Mouse (Mus musculus): ENCODE measurements around the gene Dner. TPM values are rescaled to one million over a fixed set of nuclear protein-coding genes. Genes with fewer than 3 reads are reported as not detected.

Dner gene
- polyA plus RNA-seq, 1 experiment from 2014 or later, result 156 TPM

DNA sequence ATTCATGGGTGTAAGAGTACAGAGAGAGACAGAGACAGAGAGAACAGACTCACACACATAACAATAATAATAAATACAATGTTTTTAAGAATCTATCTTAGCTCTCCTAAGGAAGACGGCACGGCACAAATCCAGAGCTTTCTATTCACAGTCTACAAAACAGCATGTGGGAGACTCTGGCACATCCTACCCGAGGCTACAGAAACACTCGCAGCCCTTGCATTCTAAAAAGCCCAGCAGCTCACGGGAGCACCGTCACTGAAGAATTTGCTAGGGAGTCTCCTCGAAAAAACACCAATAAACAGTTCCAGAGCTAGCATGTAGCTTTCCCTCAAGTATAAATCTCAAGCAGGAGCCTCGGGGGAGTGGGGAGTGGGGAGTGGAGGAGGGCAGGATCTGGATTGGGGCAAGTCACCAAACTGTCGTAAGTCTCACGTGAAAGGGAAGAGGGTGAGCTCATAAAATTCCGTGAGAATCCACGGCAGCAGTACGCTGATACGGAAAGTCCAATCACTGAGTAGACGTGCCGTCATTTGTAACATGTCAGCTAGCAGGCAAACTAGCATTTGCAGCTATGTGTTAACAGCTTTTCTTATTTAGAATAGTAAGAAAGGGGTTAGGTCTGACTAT, 76.8 kb downstream of the Dner start:
- H3K36me3 ChIP-seq, result no peaks in the 10 kb centered on the region
- H3K4me1 ChIP-seq (replicated peaks), result peaks cover 75% of the 10 kb centered on the region
- 0 out of 2 replicates have a peak, but pooled peaks cover 3% of the 10 kb centered on the region for H3K27me3 ChIP-seq
- peak overlapping the region; percentile 44 for H3K27ac ChIP-seq
- no peak overlapping the region for H3K9ac ChIP-seq (replicated peaks)
- H3K9me3 ChIP-seq, result no peaks in the 10 kb centered on the region
- ATAC-seq, result no peak
- 47% methylated on average over 16 of the region's 16 CpGs for WGBS
- H3K4me3 ChIP-seq (replicated peaks), result no peak overlapping the region
- H3K4me2 ChIP-seq (replicated peaks), result no peak overlapping the region

DNA sequence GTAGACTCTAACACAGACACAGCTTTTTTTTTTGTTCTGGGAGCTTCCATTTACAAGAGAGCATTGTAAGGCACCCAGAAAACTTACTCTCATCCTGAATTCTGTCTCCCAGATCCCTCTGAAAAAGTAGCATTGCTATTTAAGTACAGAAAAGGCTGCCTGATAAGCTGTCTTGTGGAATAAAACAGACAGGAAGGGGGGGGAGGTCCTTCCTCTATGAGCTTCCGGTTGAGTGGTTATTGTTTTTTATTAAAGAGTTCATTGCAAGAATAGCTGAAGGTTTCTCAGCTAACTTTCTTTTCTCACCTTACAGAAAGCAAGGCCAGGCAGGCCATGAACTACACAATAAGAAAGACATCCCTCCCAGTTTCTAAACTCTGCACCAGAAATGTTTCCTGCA, 77.9 kb downstream of the Dner start:
- Histone ChIP-seq H3K27me3 (0 out of 2 replicates have a peak, but pooled peaks cover 3% of the 10 kb centered on the region), H3K36me3 (no peaks in the 10 kb centered on the region), H3K4me3 (replicated peaks) (no peak overlapping the region), H3K9ac (replicated peaks) (no peak overlapping the region), H3K4me2 (replicated peaks) (no peak overlapping the region), H3K27ac (no peak overlapping the region), H3K4me1 (replicated peaks) (peaks cover 75% of the 10 kb centered on the region), H3K9me3 (no peaks in the 10 kb centered on the region)
- 69% methylated on average over 1 of the region's 1 CpGs for WGBS
- ATAC-seq, result no peak

DNA sequence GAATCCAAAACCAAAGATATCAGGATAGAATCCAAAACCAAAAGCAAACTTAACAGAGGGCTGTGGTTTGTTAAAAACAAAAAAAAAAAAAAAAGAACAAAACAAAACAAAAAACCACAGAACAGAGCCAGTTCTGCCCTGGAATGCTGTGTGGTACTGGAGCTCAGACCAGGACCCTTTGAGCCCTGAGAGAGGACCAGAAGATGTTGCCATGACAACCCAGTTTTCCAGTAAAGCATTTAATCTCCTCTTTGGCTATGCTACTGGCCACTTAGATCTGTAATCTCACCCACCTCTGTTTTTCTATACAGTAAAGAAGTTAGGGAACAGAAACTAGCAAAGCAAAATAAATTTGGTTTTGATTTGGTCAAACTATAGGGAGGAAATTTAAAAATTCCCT, 79.9 kb downstream of the Dner start:
- Histone ChIP-seq H3K4me3 (replicated peaks) (no peak overlapping the region), H3K4me2 (replicated peaks) (no peak overlapping the region), H3K9me3 (no peaks in the 10 kb centered on the region), H3K36me3 (no peaks in the 10 kb centered on the region), H3K4me1 (replicated peaks) (peaks cover 71% of the 10 kb centered on the region), H3K9ac (replicated peaks) (no peak overlapping the region), H3K27me3 (0 out of 2 replicates have a peak, but pooled peaks cover 3% of the 10 kb centered on the region), H3K27ac (no peak overlapping the region)
- no peak for ATAC-seq

DNA sequence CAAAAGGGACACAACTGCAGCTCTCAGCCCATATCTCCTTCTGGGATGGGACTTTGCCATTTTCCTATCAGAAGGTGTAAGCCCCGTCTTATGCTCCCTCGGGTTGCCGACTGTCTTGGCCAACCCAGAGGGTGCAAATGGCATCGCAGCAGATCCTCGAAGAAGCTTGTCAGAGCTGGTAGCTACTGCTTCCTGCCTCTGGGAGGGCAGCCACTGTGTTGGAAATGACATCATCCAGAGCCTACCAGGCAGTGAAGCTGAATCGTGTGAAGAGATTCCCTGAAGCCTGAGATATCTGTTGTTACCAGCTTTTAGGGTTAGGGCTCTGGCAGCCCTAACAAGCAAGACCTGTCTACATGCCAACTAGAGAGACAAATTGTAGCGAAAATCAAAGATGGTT, 81.4 kb downstream of the Dner start:
- H3K27ac ChIP-seq, result no peak overlapping the region
- no peak for ATAC-seq
- WGBS, result 86% methylated on average over 7 of the region's 7 CpGs
- H3K36me3 ChIP-seq, result no peaks in the 10 kb centered on the region
- no peak overlapping the region for H3K4me3 ChIP-seq (replicated peaks)
- no peak overlapping the region for H3K9ac ChIP-seq (replicated peaks)
- H3K27me3 ChIP-seq, result 0 out of 2 replicates have a peak, but pooled peaks cover 3% of the 10 kb centered on the region
- H3K4me2 ChIP-seq (replicated peaks), result no peak overlapping the region
- peaks cover 68% of the 10 kb centered on the region for H3K4me1 ChIP-seq (replicated peaks)
- no peaks in the 10 kb centered on the region for H3K9me3 ChIP-seq

DNA sequence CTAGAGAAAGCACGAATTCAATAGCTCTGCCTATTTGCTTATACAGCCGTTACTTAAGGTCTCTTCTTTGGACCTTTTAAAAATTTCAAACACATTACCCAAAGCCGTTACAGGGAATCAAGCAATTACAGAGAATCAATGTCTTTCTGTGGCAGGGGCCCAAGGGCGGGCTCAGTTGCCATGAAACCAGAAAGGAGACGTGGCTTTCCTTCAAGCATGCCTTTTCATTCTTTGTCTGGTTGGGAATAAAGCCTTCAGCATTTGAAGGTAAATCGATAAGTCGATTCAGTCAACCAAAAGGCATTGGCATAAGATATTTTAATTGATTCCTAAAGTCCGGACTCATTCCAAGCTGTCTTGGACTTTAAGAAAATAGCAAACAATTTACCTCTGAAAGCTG, 82.9 kb downstream of the Dner start:
- no peaks in the 10 kb centered on the region for H3K36me3 ChIP-seq
- 5% methylated on average over 8 of the region's 8 CpGs for WGBS
- H3K27me3 ChIP-seq, result 0 out of 2 replicates have a peak, but pooled peaks cover 3% of the 10 kb centered on the region
- H3K9me3 ChIP-seq, result no peaks in the 10 kb centered on the region
- H3K27ac ChIP-seq, result peak overlapping the region; percentile 27
- H3K4me2 ChIP-seq (replicated peaks), result no peak overlapping the region
- peak; percentile 38 for ATAC-seq
- H3K4me1 ChIP-seq (replicated peaks), result peaks cover 57% of the 10 kb centered on the region
- H3K4me3 ChIP-seq (replicated peaks), result no peak overlapping the region
- no peak overlapping the region for H3K9ac ChIP-seq (replicated peaks)

DNA sequence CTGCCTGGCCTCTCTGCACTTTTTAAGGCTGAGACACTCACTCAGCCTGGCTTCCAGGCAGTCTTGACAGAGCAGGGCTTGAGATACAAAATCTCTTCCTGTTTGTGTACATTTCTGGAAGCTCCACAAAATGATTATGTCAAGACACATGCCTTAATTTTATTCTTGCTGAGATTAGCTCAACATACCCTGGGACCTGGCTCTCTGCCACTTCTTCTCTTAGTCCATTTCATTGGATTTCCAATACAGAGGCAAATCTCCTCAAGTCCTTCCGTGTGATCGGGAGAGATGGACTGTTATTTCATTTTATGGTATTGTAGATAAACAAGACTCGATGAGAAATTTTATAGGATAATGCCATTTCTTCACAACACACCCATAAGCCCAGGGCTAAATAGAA, 84.7 kb downstream of the Dner start:
- H3K4me3 ChIP-seq (replicated peaks), result no peak overlapping the region
- H3K4me1 ChIP-seq (replicated peaks), result peaks cover 43% of the 10 kb centered on the region
- H3K27ac ChIP-seq, result peak overlapping the region; percentile 69; the same call in 1 of the 2 replicates
- no peak overlapping the region for H3K9ac ChIP-seq (replicated peaks)
- WGBS, result 67% methylated on average over 3 of the region's 3 CpGs
- 0 out of 2 replicates have a peak, but pooled peaks cover 3% of the 10 kb centered on the region for H3K27me3 ChIP-seq
- no peaks in the 10 kb centered on the region for H3K36me3 ChIP-seq
- H3K4me2 ChIP-seq (replicated peaks), result no peak overlapping the region
- no peak for ATAC-seq
- H3K9me3 ChIP-seq, result no peaks in the 10 kb centered on the region

DNA sequence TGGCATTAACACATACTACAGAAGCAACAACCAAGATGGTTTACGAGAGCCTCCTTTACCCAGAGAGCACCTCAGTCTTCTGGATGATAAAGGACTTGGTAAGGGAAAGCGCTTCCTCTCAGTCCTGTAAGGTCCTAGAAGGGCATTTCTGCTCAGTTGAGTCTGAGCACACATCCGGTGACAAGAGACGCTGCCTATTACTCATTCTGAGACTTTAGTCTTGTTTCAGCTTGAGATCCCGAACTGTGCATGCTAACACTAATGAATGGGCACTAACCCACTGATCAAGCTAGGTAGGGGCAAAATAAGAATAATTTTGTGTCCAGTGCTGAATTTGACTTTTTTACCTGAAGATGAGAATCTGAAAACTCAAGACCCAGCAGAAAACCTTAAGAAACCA, 97.0 kb downstream of the Dner start:
- no peaks in the 10 kb centered on the region for H3K9me3 ChIP-seq
- no peak overlapping the region for H3K4me3 ChIP-seq (replicated peaks)
- no peak overlapping the region for H3K4me2 ChIP-seq (replicated peaks)
- 0 out of 2 replicates have a peak, but pooled peaks cover 9% of the 10 kb centered on the region for H3K4me1 ChIP-seq (replicated peaks)
- H3K27ac ChIP-seq, result peak overlapping the region; percentile 56
- 91% methylated on average over 5 of the region's 5 CpGs for WGBS
- H3K36me3 ChIP-seq, result no peaks in the 10 kb centered on the region
- ATAC-seq, result no peak
- H3K9ac ChIP-seq (replicated peaks), result no peak overlapping the region
- no peaks in the 10 kb centered on the region for H3K27me3 ChIP-seq

DNA sequence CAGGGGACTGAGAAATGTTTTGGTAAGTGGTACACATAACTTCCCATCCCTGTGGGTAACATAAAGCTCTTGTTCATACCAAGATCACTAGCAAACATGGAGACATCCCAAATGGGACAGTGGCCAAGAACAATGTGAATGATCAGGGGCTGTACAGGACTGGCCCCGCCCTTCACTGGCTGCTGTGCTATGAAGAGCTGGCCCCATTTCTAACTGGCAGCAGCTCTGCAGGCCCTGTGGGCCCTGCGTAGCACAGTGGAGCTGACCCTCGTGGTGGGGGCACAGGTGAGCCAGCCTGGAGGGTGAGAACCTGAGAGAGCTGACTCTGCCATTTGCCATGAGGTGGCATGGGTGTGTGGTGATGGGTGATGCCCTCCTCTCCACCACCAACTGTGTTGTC, 100.0 kb downstream of the Dner start:
- H3K4me2 ChIP-seq (replicated peaks), result no peak overlapping the region
- H3K9me3 ChIP-seq, result no peaks in the 10 kb centered on the region
- no peak overlapping the region for H3K4me3 ChIP-seq (replicated peaks)
- WGBS, result 83% methylated on average over 3 of the region's 3 CpGs
- H3K27me3 ChIP-seq, result no peaks in the 10 kb centered on the region
- no peak overlapping the region for H3K9ac ChIP-seq (replicated peaks)
- no peak overlapping the region for H3K27ac ChIP-seq
- ATAC-seq, result peak; percentile 31; the same call in 1 of the 2 replicates
- no peaks in the 10 kb centered on the region for H3K36me3 ChIP-seq
- H3K4me1 ChIP-seq (replicated peaks), result peaks cover 16% of the 10 kb centered on the region

DNA sequence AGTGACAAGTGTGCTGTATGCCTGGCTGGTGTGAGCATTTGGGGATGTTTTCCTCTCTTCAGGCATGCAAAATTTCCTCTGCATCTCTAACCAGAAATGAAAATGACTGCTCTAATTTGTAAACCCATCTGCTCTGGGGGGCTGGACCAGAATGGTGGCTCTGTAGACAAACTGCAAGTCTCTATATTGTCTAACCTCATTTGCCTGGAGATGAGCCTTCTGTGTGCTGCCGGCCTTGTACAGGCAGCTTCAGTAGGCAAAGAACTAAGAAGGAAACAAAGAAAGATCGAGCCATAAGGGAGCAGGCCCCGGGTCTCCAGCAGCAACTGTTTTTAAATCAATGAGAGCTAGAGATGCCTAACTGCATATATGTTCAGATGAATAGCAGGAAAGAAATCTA, 103.6 kb downstream of the Dner start:
- peak overlapping the region; percentile 72 for H3K27ac ChIP-seq
- H3K36me3 ChIP-seq, result no peaks in the 10 kb centered on the region
- no peaks in the 10 kb centered on the region for H3K27me3 ChIP-seq
- H3K4me2 ChIP-seq (replicated peaks), result no peak overlapping the region
- no peak overlapping the region for H3K9ac ChIP-seq (replicated peaks)
- H3K4me3 ChIP-seq (replicated peaks), result no peak overlapping the region
- WGBS, result 48% methylated on average over 3 of the region's 3 CpGs
- no peaks in the 10 kb centered on the region for H3K9me3 ChIP-seq
- ATAC-seq, result no peak
- H3K4me1 ChIP-seq (replicated peaks), result peaks cover 46% of the 10 kb centered on the region

DNA sequence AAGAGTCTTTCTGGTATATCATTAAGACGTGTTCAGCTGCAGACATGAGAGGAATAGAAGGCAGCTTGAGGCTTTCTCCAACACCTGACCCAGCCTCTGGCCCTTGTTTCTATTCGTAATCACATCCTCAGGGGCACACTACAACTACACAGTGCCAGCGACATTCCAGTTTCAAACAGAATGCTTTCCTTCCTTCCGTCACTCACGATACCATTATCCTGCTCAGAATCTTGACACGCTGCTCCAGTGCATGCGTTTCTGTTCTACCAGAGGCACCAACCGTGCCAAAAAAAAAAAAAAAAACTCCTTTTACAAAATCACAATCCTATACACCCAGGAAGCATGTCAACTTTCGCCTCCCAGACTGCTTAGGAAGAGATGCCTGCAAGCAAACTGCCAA, 105.5 kb downstream of the Dner start:
- ATAC-seq, result peak; percentile 10; the same call in 1 of the 2 replicates
- no peak overlapping the region for H3K4me3 ChIP-seq (replicated peaks)
- H3K4me2 ChIP-seq (replicated peaks), result no peak overlapping the region
- no peaks in the 10 kb centered on the region for H3K36me3 ChIP-seq
- no peak overlapping the region for H3K9ac ChIP-seq (replicated peaks)
- peaks cover 57% of the 10 kb centered on the region for H3K4me1 ChIP-seq (replicated peaks)
- H3K9me3 ChIP-seq, result no peaks in the 10 kb centered on the region
- 48% methylated on average over 9 of the region's 9 CpGs for WGBS
- H3K27me3 ChIP-seq, result no peaks in the 10 kb centered on the region
- no peak overlapping the region for H3K27ac ChIP-seq

DNA sequence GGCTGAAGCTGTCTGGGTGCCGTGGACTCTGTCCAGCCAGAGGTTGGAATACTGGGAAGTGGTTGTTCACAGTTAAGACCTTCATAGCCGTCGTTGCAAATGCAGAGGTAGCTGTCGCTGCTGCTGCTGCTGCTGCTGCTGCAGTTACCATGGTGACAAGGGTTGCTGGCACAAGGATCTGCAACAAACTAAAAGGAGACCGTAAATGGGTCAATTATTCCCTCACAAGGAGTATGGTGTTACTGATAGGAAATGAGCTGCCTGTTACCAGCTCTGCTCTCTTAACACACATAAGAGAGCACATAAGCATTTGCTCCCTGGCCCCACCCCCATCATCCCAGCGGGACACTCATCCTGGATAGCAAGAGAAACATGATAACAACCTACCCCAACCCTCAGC, 110.6 kb downstream of the Dner start:
- 3% methylated on average over 6 of the region's 6 CpGs for WGBS
- Histone ChIP-seq H3K9me3 (no peaks in the 10 kb centered on the region), H3K27ac (peak overlapping the region; percentile 79), H3K9ac (replicated peaks) (0 out of 2 replicates have a peak overlapping the region, but pooled peaks have one; percentile 32), H3K4me1 (replicated peaks) (peaks cover 55% of the 10 kb centered on the region), H3K27me3 (no peaks in the 10 kb centered on the region), H3K36me3 (peaks cover 5% of the 10 kb centered on the region; the same call in 1 of the 2 replicates), H3K4me2 (replicated peaks) (peak overlapping the region; percentile 36; the same call in 1 of the 2 replicates), H3K4me3 (replicated peaks) (0 out of 2 replicates have a peak overlapping the region, but pooled peaks have one; percentile 8)
- peak; percentile 85 for ATAC-seq

DNA sequence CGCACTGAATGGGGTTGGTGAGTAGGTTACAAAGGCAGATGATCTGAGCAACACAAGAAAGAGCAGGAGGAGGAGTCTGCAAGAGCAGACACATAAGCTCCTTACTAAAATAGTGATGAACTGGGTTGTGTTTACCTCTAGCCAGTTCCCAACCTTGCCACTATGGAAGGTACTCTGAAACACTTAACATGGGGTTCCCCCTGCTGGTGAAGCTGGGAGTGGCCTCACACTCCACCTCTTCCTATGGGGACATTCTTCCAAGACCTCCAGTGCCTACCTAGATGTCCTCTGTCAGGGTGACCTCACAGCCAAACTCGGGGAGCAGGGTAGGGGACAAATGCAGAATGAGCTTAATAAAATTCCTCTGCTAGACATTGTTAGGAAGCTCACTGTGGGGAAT, 114.2 kb downstream of the Dner start:
- no peak overlapping the region for H3K4me2 ChIP-seq (replicated peaks)
- H3K4me3 ChIP-seq (replicated peaks), result no peak overlapping the region
- H3K9me3 ChIP-seq, result no peaks in the 10 kb centered on the region
- no peak overlapping the region for H3K27ac ChIP-seq
- H3K9ac ChIP-seq (replicated peaks), result no peak overlapping the region
- peaks cover 24% of the 10 kb centered on the region for H3K4me1 ChIP-seq (replicated peaks)
- ATAC-seq, result no peak
- peaks cover 8% of the 10 kb centered on the region; the same call in 1 of the 2 replicates for H3K36me3 ChIP-seq
- WGBS, result 68% methylated on average over 2 of the region's 2 CpGs
- no peaks in the 10 kb centered on the region for H3K27me3 ChIP-seq

DNA sequence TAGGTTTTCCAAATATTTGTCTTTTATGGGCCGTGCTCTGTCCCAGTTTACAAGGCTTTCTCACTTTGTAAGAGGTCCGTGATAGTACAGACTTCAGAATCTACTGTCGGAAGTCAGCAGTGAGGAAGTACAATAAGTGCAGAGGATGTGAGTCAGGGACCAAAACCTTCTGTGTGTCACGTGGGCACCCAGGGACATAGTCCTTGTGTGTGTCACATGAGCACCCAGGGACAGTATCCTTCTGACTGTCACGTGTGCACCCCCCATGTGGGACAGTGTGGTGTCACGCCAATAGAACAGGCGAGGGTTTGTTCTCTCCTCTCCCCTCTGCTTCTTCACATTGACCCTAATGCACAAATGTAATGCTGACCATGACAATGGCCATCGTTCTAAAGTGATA, 134.2 kb downstream of the Dner start:
- no peak overlapping the region for H3K4me3 ChIP-seq (replicated peaks)
- WGBS, result 85% methylated on average over 8 of the region's 8 CpGs
- no peak overlapping the region for H3K4me2 ChIP-seq (replicated peaks)
- no peaks in the 10 kb centered on the region for H3K9me3 ChIP-seq
- no peaks in the 10 kb centered on the region for H3K36me3 ChIP-seq
- no peak overlapping the region for H3K27ac ChIP-seq
- H3K4me1 ChIP-seq (replicated peaks), result peaks cover 12% of the 10 kb centered on the region
- H3K27me3 ChIP-seq, result no peaks in the 10 kb centered on the region
- no peak for ATAC-seq
- no peak overlapping the region for H3K9ac ChIP-seq (replicated peaks)

Measured in midbrain, embryonic 13.5 days (tissue).